Mouse (Mus musculus): Measurements from ENCODE around the gene Eps8. TPM values are rescaled to one million over a fixed set of nuclear protein-coding genes. Genes with fewer than 3 reads are reported as not detected.

Gene Eps8
- polyA plus RNA-seq, 2 experiments = 14.9 to 33.3 TPM

GRCm38 (mm10) chr6:137573897-137574296 lies 80.8 kb downstream of the Eps8 start:
- H3K9ac ChIP-seq (ENCODE audit: low read depth, low read length, severe bottlenecking) = no peak overlapping the region
- DNase-seq (ENCODE audit: low spot score) = no peak
- H3K4me2 ChIP-seq (replicated peaks; ENCODE audit: low read depth, low read length, severe bottlenecking) = no peak overlapping the region
- no peak overlapping the region for H3K27ac ChIP-seq (replicated peaks; ENCODE audit: low read depth, low read length)
- WGBS = 75% methylated on average over 7 of the region's 7 CpGs
- no peaks in the 10 kb centered on the region for H3K36me3 ChIP-seq (ENCODE audit: control insufficient read depth, insufficient read depth, low read length)
- H3K27me3 ChIP-seq (ENCODE audit: control insufficient read depth, insufficient read depth, low read length) = no peaks in the 10 kb centered on the region
- H3K9me3 ChIP-seq (ENCODE audit: control insufficient read depth, low read length) = no peaks in the 10 kb centered on the region
- TF ChIP-seq POLR2A (IDR thresholded peaks at IDR 0.05; ENCODE audit: borderline replicate concordance, extremely low read depth, insufficient read depth, insufficient read length) = no peak
- ATAC-seq (ENCODE audit: low FRiP score, low read depth) = no peak
- H3K4me3 ChIP-seq (replicated peaks; ENCODE audit: low read length) = no peak overlapping the region
- H3K4me1 ChIP-seq (ENCODE audit: control insufficient read depth, insufficient read depth, low read length) = peaks cover 9% of the 10 kb centered on the region; the same call in 1 of the 2 replicates

DNA sequence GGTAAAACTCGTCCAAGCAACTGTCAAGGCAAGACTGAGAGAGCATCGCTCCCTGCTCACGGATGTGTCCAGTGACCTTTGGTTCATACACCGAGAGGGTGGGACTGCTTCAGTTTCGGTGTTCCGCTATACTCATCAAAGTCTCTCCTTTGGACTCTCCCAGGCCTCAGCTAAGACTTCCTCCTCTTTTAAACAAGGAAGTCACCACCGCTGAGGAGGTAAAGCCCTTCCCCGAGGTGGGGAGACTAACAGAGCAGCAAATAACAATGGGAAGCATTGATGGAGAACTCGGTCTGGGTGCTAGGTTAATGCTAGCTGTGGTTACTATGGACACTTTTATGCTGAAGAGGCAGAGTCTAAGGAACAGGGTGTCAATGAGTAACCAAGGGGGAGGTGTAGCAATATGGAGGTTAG lies 84.0 kb downstream of the Eps8 start:
- no peak overlapping the region for H3K4me2 ChIP-seq (replicated peaks; ENCODE audit: low read depth, low read length, severe bottlenecking)
- DNase-seq (ENCODE audit: low spot score) (no peak), ATAC-seq (ENCODE audit: low FRiP score, low read depth) (no peak)
- no peak overlapping the region for H3K4me3 ChIP-seq (replicated peaks; ENCODE audit: low read length)
- H3K4me1 ChIP-seq (ENCODE audit: control insufficient read depth, insufficient read depth, low read length) = peaks cover 9% of the 10 kb centered on the region; the same call in 1 of the 2 replicates
- 81% methylated on average over 9 of the region's 9 CpGs for WGBS
- no peak overlapping the region for H3K27ac ChIP-seq (replicated peaks; ENCODE audit: low read depth, low read length)
- H3K36me3 ChIP-seq (ENCODE audit: control insufficient read depth, insufficient read depth, low read length) = no peaks in the 10 kb centered on the region
- H3K9me3 ChIP-seq (ENCODE audit: control insufficient read depth, low read length) = no peaks in the 10 kb centered on the region
- no peaks in the 10 kb centered on the region for H3K27me3 ChIP-seq (ENCODE audit: control insufficient read depth, insufficient read depth, low read length)
- no peak overlapping the region for H3K9ac ChIP-seq (ENCODE audit: low read depth, low read length, severe bottlenecking)
- TF ChIP-seq POLR2A (IDR thresholded peaks at IDR 0.05; ENCODE audit: borderline replicate concordance, extremely low read depth, insufficient read depth, insufficient read length) = no peak

GRCm38 (mm10) chr6:137570019-137570418 lies 84.7 kb downstream of the Eps8 start:
- TF ChIP-seq POLR2A (IDR thresholded peaks at IDR 0.05; ENCODE audit: borderline replicate concordance, extremely low read depth, insufficient read depth, insufficient read length) = no peak
- WGBS = 65% methylated on average over 5 of the region's 5 CpGs
- Histone ChIP-seq H3K4me1 (ENCODE audit: control insufficient read depth, insufficient read depth, low read length) (peaks cover 9% of the 10 kb centered on the region; the same call in 1 of the 2 replicates), H3K27ac (replicated peaks; ENCODE audit: low read depth, low read length) (no peak overlapping the region), H3K9me3 (ENCODE audit: control insufficient read depth, low read length) (no peaks in the 10 kb centered on the region), H3K4me2 (replicated peaks; ENCODE audit: low read depth, low read length, severe bottlenecking) (no peak overlapping the region), H3K27me3 (ENCODE audit: control insufficient read depth, insufficient read depth, low read length) (no peaks in the 10 kb centered on the region), H3K4me3 (replicated peaks; ENCODE audit: low read length) (no peak overlapping the region), H3K9ac (ENCODE audit: low read depth, low read length, severe bottlenecking) (no peak overlapping the region), H3K36me3 (ENCODE audit: control insufficient read depth, insufficient read depth, low read length) (no peaks in the 10 kb centered on the region)
- DNase-seq (ENCODE audit: low spot score) (no peak), ATAC-seq (ENCODE audit: low FRiP score, low read depth) (no peak)

GRCm38 (mm10) chr6:137569071-137569470 lies 85.6 kb downstream of the Eps8 start:
- Histone ChIP-seq H3K4me1 (ENCODE audit: control insufficient read depth, insufficient read depth, low read length) (peaks cover 9% of the 10 kb centered on the region; the same call in 1 of the 2 replicates), H3K4me3 (replicated peaks; ENCODE audit: low read length) (no peak overlapping the region), H3K27me3 (ENCODE audit: control insufficient read depth, insufficient read depth, low read length) (no peaks in the 10 kb centered on the region), H3K27ac (replicated peaks; ENCODE audit: low read depth, low read length) (no peak overlapping the region), H3K9me3 (ENCODE audit: control insufficient read depth, low read length) (no peaks in the 10 kb centered on the region), H3K4me2 (replicated peaks; ENCODE audit: low read depth, low read length, severe bottlenecking) (no peak overlapping the region), H3K9ac (ENCODE audit: low read depth, low read length, severe bottlenecking) (no peak overlapping the region), H3K36me3 (ENCODE audit: control insufficient read depth, insufficient read depth, low read length) (no peaks in the 10 kb centered on the region)
- WGBS = 75% methylated on average over 6 of the region's 6 CpGs
- no peak for DNase-seq (ENCODE audit: low spot score)
- TF ChIP-seq POLR2A (IDR thresholded peaks at IDR 0.05; ENCODE audit: borderline replicate concordance, extremely low read depth, insufficient read depth, insufficient read length) = no peak
- no peak for ATAC-seq (ENCODE audit: low FRiP score, low read depth)

- DNase-seq (ENCODE audit: low spot score) (no peak), ATAC-seq (ENCODE audit: low FRiP score, low read depth) (no peak)
- Histone ChIP-seq H3K9me3 (ENCODE audit: control insufficient read depth, low read length) (no peaks in the 10 kb centered on the region), H3K27ac (replicated peaks; ENCODE audit: low read depth, low read length) (no peak overlapping the region), H3K9ac (ENCODE audit: low read depth, low read length, severe bottlenecking) (no peak overlapping the region), H3K27me3 (ENCODE audit: control insufficient read depth, insufficient read depth, low read length) (no peaks in the 10 kb centered on the region), H3K4me2 (replicated peaks; ENCODE audit: low read depth, low read length, severe bottlenecking) (no peak overlapping the region), H3K4me1 (ENCODE audit: control insufficient read depth, insufficient read depth, low read length) (peaks cover 5% of the 10 kb centered on the region; the same call in 1 of the 2 replicates), H3K4me3 (replicated peaks; ENCODE audit: low read length) (no peak overlapping the region), H3K36me3 (ENCODE audit: control insufficient read depth, insufficient read depth, low read length) (no peaks in the 10 kb centered on the region)
- no peak for TF ChIP-seq POLR2A (IDR thresholded peaks at IDR 0.05; ENCODE audit: borderline replicate concordance, extremely low read depth, insufficient read depth, insufficient read length)
- 92% methylated on average over 3 of the region's 3 CpGs for WGBS
These were observed 88.8 kb downstream of the Eps8 start for GRCm38 (mm10) chr6:137565890-137566289.

- no peaks in the 10 kb centered on the region for H3K9me3 ChIP-seq (ENCODE audit: control insufficient read depth, low read length)
- ATAC-seq (ENCODE audit: low FRiP score, low read depth) = no peak
These were observed 89.2 kb downstream of the Eps8 start for GRCm38 (mm10) chr6:137565454-137565853.

More at GRCm38 (mm10) chr6:137565454-137565853, 89.2 kb downstream of the Eps8 start:
- DNase-seq (ENCODE audit: low spot score) = no peak
- 84% methylated on average over 6 of the region's 6 CpGs for WGBS
- no peak overlapping the region for H3K9ac ChIP-seq (ENCODE audit: low read depth, low read length, severe bottlenecking)
- no peaks in the 10 kb centered on the region for H3K36me3 ChIP-seq (ENCODE audit: control insufficient read depth, insufficient read depth, low read length)
- TF ChIP-seq POLR2A (IDR thresholded peaks at IDR 0.05; ENCODE audit: borderline replicate concordance, extremely low read depth, insufficient read depth, insufficient read length) = no peak
- no peaks in the 10 kb centered on the region for H3K27me3 ChIP-seq (ENCODE audit: control insufficient read depth, insufficient read depth, low read length)
- no peak overlapping the region for H3K4me2 ChIP-seq (replicated peaks; ENCODE audit: low read depth, low read length, severe bottlenecking)
- peaks cover 5% of the 10 kb centered on the region for H3K4me1 ChIP-seq (ENCODE audit: control insufficient read depth, insufficient read depth, low read length)
- no peak overlapping the region for H3K27ac ChIP-seq (replicated peaks; ENCODE audit: low read depth, low read length)
- no peak overlapping the region for H3K4me3 ChIP-seq (replicated peaks; ENCODE audit: low read length)

All from limb, embryonic 14.5 days (tissue).